Mouse (Mus musculus) E14TG2a.4 (cell line): ENCODE results near the gene 2310061I04Rik.

Experiments used
- H3K27me3 ChIP-seq: 2 replicates; pipeline ENCODE4 v1.6.1; 2014; ENCODE audit warnings: low read length, control low read depth; ENCODE audit not compliant: insufficient read depth
- H3K36me3 ChIP-seq: 2 replicates; pipeline ENCODE4 v1.6.1; 2014; ENCODE audit warnings: low read length, control low read depth; ENCODE audit not compliant: insufficient read depth
- H3K4me1 ChIP-seq: replicated peaks from 2 replicates; pipeline ENCODE4 v1.6.1; 2014; ENCODE audit warnings: low read depth, low read length, control low read depth
- H3K4me3 ChIP-seq: replicated peaks from 2 replicates; pipeline ENCODE4 v1.5.1; 2014; ENCODE audit warnings: mild to moderate bottlenecking, low read length
- H3K9me3 ChIP-seq: 2 replicates; pipeline ENCODE4 v1.6.1; 2014; ENCODE audit warnings: low read length, control low read depth
- CTCF ChIP-seq: conservative IDR thresholded peaks from 2 replicates; pipeline ENCODE4 v1.5.1; 2014; ENCODE audit warnings: low read length
- NANOG ChIP-seq: IDR thresholded peaks from 2 replicates; pipeline ENCODE4 v1.6.1; 2014; ENCODE audit warnings: borderline replicate concordance, low read length, mixed read lengths
- POU5F1 ChIP-seq: IDR thresholded peaks from 2 replicates; pipeline ENCODE4 v1.6.1; 2014; ENCODE audit warnings: low read length, borderline replicate concordance

2310061I04Rik gene

GRCm38 (mm10) chr17:35927471-35927870 is 30.2 kb upstream of the 2310061I04Rik start:
- peaks cover 18% of the 10 kb centered on the region for H3K4me1 ChIP-seq
- no peak for TF ChIP-seq CTCF
- no peak for TF ChIP-seq NANOG
- TF ChIP-seq POU5F1: no peak
- H3K36me3 ChIP-seq: peaks cover 96% of the 10 kb centered on the region
- no peak overlapping the region for H3K4me3 ChIP-seq
- H3K9me3 ChIP-seq: no peaks in the 10 kb centered on the region
- no peaks in the 10 kb centered on the region for H3K27me3 ChIP-seq

- H3K4me1 ChIP-seq: peaks cover 50% of the 10 kb centered on the region
- H3K36me3 ChIP-seq: peaks cover 90% of the 10 kb centered on the region
- no peak for TF ChIP-seq POU5F1
- TF ChIP-seq CTCF: no peak
- TF ChIP-seq NANOG: no peak
- no peaks in the 10 kb centered on the region for H3K9me3 ChIP-seq
- no peaks in the 10 kb centered on the region for H3K27me3 ChIP-seq
- H3K4me3 ChIP-seq: no peak overlapping the region
These were observed 26.1 kb upstream of the 2310061I04Rik start for GRCm38 (mm10) chr17:35923281-35923680.

- Histone ChIP-seq H3K36me3 (peaks cover 87% of the 10 kb centered on the region), H3K4me1 (peaks cover 47% of the 10 kb centered on the region), H3K27me3 (no peaks in the 10 kb centered on the region), H3K4me3 (no peak overlapping the region), H3K9me3 (no peaks in the 10 kb centered on the region)
- TF ChIP-seq CTCF (no peak), NANOG (no peak), POU5F1 (no peak)
These were observed 25.3 kb upstream of the 2310061I04Rik start for GRCm38 (mm10) chr17:35922566-35922965.

GRCm38 (mm10) chr17:35921710-35922109 is 24.5 kb upstream of the 2310061I04Rik start:
- Histone ChIP-seq H3K36me3 (peaks cover 85% of the 10 kb centered on the region), H3K27me3 (no peaks in the 10 kb centered on the region), H3K9me3 (no peaks in the 10 kb centered on the region), H3K4me3 (no peak overlapping the region), H3K4me1 (peaks cover 47% of the 10 kb centered on the region)
- TF ChIP-seq CTCF (no peak), NANOG (no peak), POU5F1 (no peak)

- no peak for TF ChIP-seq POU5F1
- TF ChIP-seq CTCF: peak; percentile 70
- H3K9me3 ChIP-seq: no peaks in the 10 kb centered on the region
- no peak overlapping the region for H3K4me3 ChIP-seq
- H3K36me3 ChIP-seq: peaks cover 78% of the 10 kb centered on the region
- peaks cover 42% of the 10 kb centered on the region for H3K4me1 ChIP-seq
- no peaks in the 10 kb centered on the region for H3K27me3 ChIP-seq
These were observed 23.8 kb upstream of the 2310061I04Rik start for GRCm38 (mm10) chr17:35920862-35921562.

GRCm38 (mm10) chr17:35920384-35920783 is 23.2 kb upstream of the 2310061I04Rik start:
- H3K36me3 ChIP-seq: peaks cover 72% of the 10 kb centered on the region
- no peaks in the 10 kb centered on the region for H3K27me3 ChIP-seq
- H3K9me3 ChIP-seq: no peaks in the 10 kb centered on the region
- peaks cover 42% of the 10 kb centered on the region for H3K4me1 ChIP-seq
- peak overlapping the region; percentile 99 for H3K4me3 ChIP-seq
- TF ChIP-seq CTCF (no peak), POU5F1 (no peak), NANOG (no peak)

GRCm38 (mm10) chr17:35919864-35920301 is 22.7 kb upstream of the 2310061I04Rik start:
- TF ChIP-seq CTCF (no peak), NANOG (no peak), POU5F1 (no peak)
- Histone ChIP-seq H3K36me3 (peaks cover 69% of the 10 kb centered on the region), H3K27me3 (no peaks in the 10 kb centered on the region), H3K4me1 (peaks cover 44% of the 10 kb centered on the region), H3K4me3 (peak overlapping the region; percentile 99), H3K9me3 (no peaks in the 10 kb centered on the region)

- peak overlapping the region; percentile 99 for H3K4me3 ChIP-seq
- H3K36me3 ChIP-seq: peaks cover 69% of the 10 kb centered on the region
- no peaks in the 10 kb centered on the region for H3K9me3 ChIP-seq
- no peaks in the 10 kb centered on the region for H3K27me3 ChIP-seq
- TF ChIP-seq CTCF: no peak
- no peak for TF ChIP-seq NANOG
- no peak for TF ChIP-seq POU5F1
- peaks cover 50% of the 10 kb centered on the region for H3K4me1 ChIP-seq
These were observed 22.0 kb upstream of the 2310061I04Rik start for GRCm38 (mm10) chr17:35919060-35919715.
